Mouse (Mus musculus) heart, embryonic 13.5 days (tissue): ENCODE measurements around the gene Pex14. TPM values are rescaled to one million over a fixed set of nuclear protein-coding genes. Genes with fewer than 3 reads are reported as not detected.
"Not testable (repeated sequence)": the region's sequence is repeated elsewhere in the genome, so short reads cannot be mapped to it uniquely, and the experiment has no call there.

ENCODE experiments used
- ATAC-seq: fragments of 200-750 bp; cut with Nextera tagmentation; 2 replicates; pipeline ENCODE4 v1.8.0; 2017; ENCODE audit warnings: moderate TSS enrichment; ENCODE audit not compliant: insufficient number of reproducible peaks, low FRiP score, low TSS enrichment; ENCODE audit errors: extremely low read depth
- H3K27ac ChIP-seq: fragments of 300-500 bp; sonication (generic); replicated peaks from 2 replicates; pipeline ENCODE4 v1.5.1; 2015; ENCODE audit warnings: moderate library complexity, mild to moderate bottlenecking, inconsistent platforms
- H3K27me3 ChIP-seq: fragments of 300-500 bp; sonication (generic); replicated peaks from 2 replicates; pipeline ENCODE4 v1.6.1; 2015; ENCODE audit warnings: mild to moderate bottlenecking, inconsistent platforms
- H3K36me3 ChIP-seq: fragments of 300-500 bp; sonication (generic); 2 replicates; pipeline ENCODE4 v1.6.1; 2015; ENCODE audit warnings: mild to moderate bottlenecking, inconsistent platforms
- H3K4me1 ChIP-seq: fragments of 300-500 bp; sonication (generic); 2 replicates; pipeline ENCODE4 v1.6.1; 2015; ENCODE audit warnings: inconsistent platforms
- H3K4me2 ChIP-seq: fragments of 300-500 bp; sonication (generic); 2 replicates; pipeline ENCODE4 v1.6.1; 2015; ENCODE audit warnings: inconsistent platforms, mild to moderate bottlenecking, moderate library complexity
- H3K4me3 ChIP-seq: fragments of 300-500 bp; sonication (generic); 2 replicates; pipeline ENCODE4 v1.5.1; 2015; ENCODE audit warnings: moderate library complexity, mild to moderate bottlenecking, inconsistent platforms
- H3K9ac ChIP-seq: fragments of 300-500 bp; sonication (generic); 2 replicates; pipeline ENCODE4 v1.6.1; 2015; ENCODE audit warnings: inconsistent platforms, mild to moderate bottlenecking, moderate library complexity
- H3K9me3 ChIP-seq: fragments of 300-500 bp; sonication (generic); 2 replicates; pipeline ENCODE4 v1.6.1; 2016; ENCODE audit warnings: inconsistent platforms
- WGBS: fragments of 180-500 bp; shearing (Covaris S2); methylation state at CpG from one replicate; pipeline ENCODE4 v1.1.7; 2015; ENCODE audit warnings: mixed read lengths; 5-methylcytosine and 5-hydroxymethylcytosine counted together
- polyA plus RNA-seq: library from polyadenylated mRNA; unstranded; fragments of >200 nt; fragmentation: Nextera tagmentation; extraction: Ambion mirVana; gene quantifications from 2 replicates; pipeline ENCODE4 v1.2.1, GENCODE M21; 2015

Pex14 gene
- polyA plus RNA-seq, 1 experiment from 2014 or later = 39.7 TPM

DNA sequence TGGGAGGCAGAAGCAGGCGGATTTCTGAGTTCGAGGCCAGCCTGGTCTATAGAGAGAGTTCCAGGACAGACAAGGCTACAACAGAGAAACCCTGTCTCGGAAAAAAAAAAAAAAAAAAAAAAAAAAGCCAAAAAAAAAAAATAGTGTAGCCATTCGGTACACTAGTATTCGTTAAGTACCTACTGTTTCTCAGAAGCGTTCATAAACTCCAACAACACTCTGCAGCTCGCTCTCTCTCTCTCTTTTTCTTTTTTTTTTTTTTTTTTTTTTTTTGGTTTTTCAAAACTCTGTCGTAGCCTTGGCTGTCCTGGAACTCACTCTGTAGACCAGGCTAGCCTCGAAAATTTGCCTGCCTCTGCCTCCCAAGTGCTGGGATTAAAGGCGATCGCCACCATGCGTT lies 773 bp upstream of the Pex14 start:
- Histone ChIP-seq H3K4me3 (peak overlapping the region; percentile 99; the same call in 1 of the 2 replicates), H3K4me2 (0 out of 2 replicates have a peak overlapping the region, but pooled peaks have one; percentile 98), H3K4me1 (peaks cover 32% of the 10 kb centered on the region)
- H3K36me3 ChIP-seq, ATAC-seq, H3K9me3 ChIP-seq, H3K27ac ChIP-seq, H3K9ac ChIP-seq, H3K27me3 ChIP-seq: not testable (repeated sequence)
- WGBS = 81% methylated on average over 12 of the region's 12 CpGs

DNA sequence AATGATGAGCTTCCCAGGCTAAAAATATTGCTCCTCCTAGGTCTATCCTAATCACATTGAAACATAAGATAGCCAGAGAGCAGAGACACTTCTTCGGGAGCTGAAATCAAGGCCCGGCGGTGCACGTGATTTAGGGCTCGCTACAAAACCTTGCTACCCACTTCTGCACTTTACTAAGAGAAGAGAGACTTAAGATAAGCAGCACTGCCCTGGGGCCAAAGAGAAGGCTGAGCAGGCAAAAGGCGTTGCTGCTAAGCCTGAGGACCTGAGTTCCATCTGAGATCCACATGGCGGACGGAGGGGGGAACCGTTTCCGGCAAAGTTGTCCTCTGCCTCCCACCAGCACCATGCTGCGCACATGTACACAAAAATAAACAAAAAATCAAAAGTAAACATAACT lies 1.1 kb downstream of the Pex14 start:
- H3K27ac ChIP-seq = peak overlapping the region; percentile 46; the same call in 1 of the 2 replicates
- peaks cover 11% of the 10 kb centered on the region for H3K36me3 ChIP-seq
- H3K9ac ChIP-seq = peak overlapping the region; percentile 96
- H3K4me2 ChIP-seq = peak overlapping the region; percentile 98
- H3K4me3 ChIP-seq = peak overlapping the region; percentile 99
- no peaks in the 10 kb centered on the region for H3K27me3 ChIP-seq
- no peak for ATAC-seq
- 9% methylated on average over 11 of the region's 11 CpGs for WGBS
- peaks cover 21% of the 10 kb centered on the region for H3K4me1 ChIP-seq
- no peaks in the 10 kb centered on the region for H3K9me3 ChIP-seq

DNA sequence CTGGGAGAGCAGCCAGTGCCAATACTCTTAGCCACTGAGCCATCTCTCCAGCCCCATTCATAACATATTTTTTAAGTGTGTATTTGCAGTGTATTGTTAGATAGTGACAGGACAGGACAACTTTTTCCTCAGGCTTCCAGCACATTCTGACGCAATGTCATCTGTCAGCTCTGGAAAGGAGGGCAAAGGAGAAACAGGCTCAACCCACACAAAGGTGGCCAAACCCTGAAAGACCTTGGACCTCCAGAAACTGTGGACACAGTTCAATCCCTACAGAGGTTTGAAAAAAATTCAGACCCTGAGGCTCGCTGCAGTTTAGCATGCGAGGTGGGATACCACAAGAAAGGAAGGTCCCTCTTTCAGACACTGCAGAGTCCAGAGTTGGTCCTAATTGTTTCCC lies 1.7 kb downstream of the Pex14 start:
- Histone ChIP-seq H3K9ac (peak overlapping the region; percentile 96), H3K9me3 (no peaks in the 10 kb centered on the region), H3K4me1 (peaks cover 21% of the 10 kb centered on the region), H3K27ac (no peak overlapping the region), H3K4me2 (peak overlapping the region; percentile 98), H3K4me3 (peak overlapping the region; percentile 99), H3K36me3 (peaks cover 17% of the 10 kb centered on the region), H3K27me3 (no peaks in the 10 kb centered on the region)
- ATAC-seq = no peak
- 70% methylated on average over 3 of the region's 3 CpGs for WGBS

DNA sequence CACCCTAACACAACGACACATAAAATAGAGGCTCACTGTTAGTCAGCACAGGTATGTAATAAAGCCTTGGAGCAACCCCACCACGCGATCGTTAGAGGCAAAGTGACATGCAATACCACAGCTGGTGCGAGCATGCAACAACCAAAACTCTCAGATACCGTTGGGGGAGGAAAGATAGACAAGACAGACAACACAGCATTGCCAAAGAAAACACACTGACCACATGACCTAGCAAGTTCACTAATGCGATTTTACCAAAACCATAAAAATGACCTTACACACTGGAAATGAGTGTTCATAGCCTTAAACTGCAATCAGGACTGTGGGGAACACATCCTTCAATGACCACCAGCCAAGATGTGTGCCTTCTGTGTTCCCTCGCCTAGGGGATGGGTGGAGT lies 8.3 kb downstream of the Pex14 start:
- Histone ChIP-seq H3K27ac (no peak overlapping the region), H3K9ac (no peak overlapping the region), H3K9me3 (no peaks in the 10 kb centered on the region), H3K36me3 (peaks cover 26% of the 10 kb centered on the region), H3K4me2 (no peak overlapping the region), H3K4me1 (peaks cover 9% of the 10 kb centered on the region; the same call in 1 of the 2 replicates), H3K4me3 (no peak overlapping the region), H3K27me3 (no peaks in the 10 kb centered on the region)
- WGBS = 71% methylated on average over 8 of the region's 8 CpGs
- no peak for ATAC-seq

DNA sequence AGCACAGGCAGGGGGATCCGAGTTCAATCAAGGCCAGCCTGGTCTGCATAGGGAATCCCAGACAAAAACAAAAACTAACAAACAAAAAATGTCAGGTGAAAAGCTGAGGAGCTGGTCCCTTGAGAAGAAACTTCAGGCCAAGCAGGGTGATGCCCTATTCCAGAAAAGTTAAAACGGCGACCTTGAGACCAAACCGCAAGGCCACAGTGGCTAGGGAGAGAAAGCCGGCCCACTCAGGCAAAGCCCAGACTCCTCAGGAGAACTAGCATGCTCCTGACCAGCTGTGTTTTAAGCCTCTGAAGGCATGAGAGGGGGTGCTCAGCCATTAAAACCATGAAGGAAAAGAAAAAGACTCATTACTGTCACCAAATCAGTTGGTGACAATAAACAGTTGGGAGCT lies 14.3 kb downstream of the Pex14 start:
- 0 out of 2 replicates have a peak, but pooled peaks cover 4% of the 10 kb centered on the region for H3K36me3 ChIP-seq
- ATAC-seq = no peak
- no peak overlapping the region for H3K4me2 ChIP-seq
- 71% methylated on average over 5 of the region's 5 CpGs for WGBS
- H3K4me1 ChIP-seq = peaks cover 27% of the 10 kb centered on the region
- no peaks in the 10 kb centered on the region for H3K9me3 ChIP-seq
- H3K27me3 ChIP-seq = no peaks in the 10 kb centered on the region
- H3K27ac ChIP-seq = no peak overlapping the region
- H3K9ac ChIP-seq = peak overlapping the region; percentile 37; the same call in 1 of the 2 replicates
- no peak overlapping the region for H3K4me3 ChIP-seq

DNA sequence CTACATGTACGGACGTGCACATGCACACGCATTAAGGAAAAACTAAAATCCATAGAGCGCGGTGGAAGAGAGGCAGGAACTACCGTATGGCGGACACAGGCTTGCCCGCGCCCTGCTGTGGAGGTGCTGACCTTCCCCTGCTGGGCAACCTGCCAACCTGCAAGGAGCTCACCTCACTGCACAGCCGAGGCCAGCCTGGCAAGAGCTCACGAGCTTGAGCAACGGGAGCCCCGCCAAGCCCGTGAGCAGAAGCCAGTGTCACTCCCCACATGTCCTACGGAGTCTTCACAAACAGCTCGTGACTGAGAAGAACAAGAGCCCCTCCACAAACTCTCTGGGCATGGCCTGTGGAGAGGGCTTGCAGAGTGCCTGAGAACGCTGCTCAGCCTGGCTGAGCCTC lies 18.1 kb downstream of the Pex14 start:
- WGBS = 50% methylated on average over 17 of the region's 17 CpGs
- peaks cover 48% of the 10 kb centered on the region for H3K4me1 ChIP-seq
- peak overlapping the region; percentile 87 for H3K27ac ChIP-seq
- 0 out of 2 replicates have a peak, but pooled peaks cover 4% of the 10 kb centered on the region for H3K36me3 ChIP-seq
- peak overlapping the region; percentile 65 for H3K9ac ChIP-seq
- peak; percentile 32; the same call in 1 of the 2 replicates for ATAC-seq
- peak overlapping the region; percentile 58 for H3K4me2 ChIP-seq
- H3K9me3 ChIP-seq = no peaks in the 10 kb centered on the region
- H3K27me3 ChIP-seq = no peaks in the 10 kb centered on the region
- no peak overlapping the region for H3K4me3 ChIP-seq

DNA sequence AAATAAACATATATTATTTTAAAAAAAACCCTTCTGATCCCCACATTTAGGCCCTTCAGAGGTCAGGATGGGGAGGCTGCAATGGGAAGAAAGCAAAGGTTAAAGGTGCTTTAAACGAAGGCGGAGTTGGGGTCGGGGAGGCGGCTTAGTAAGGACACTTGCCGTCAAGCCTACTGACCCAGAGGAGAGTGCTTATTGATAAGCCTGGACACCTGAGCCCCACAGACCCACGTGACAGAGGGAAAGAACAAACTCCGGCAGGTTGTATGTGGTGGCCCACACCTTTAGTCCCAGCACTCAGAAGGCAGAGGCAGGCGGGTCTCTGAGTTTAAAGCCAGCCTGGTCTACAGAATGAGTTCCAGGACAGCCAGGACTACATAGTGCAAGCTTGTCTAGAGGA lies 19.6 kb downstream of the Pex14 start:
- Histone ChIP-seq H3K4me1 (peaks cover 54% of the 10 kb centered on the region), H3K4me3 (no peak overlapping the region), H3K9ac (no peak overlapping the region), H3K27me3 (no peaks in the 10 kb centered on the region), H3K9me3 (no peaks in the 10 kb centered on the region), H3K27ac (no peak overlapping the region), H3K36me3 (peaks cover 11% of the 10 kb centered on the region), H3K4me2 (no peak overlapping the region)
- no peak for ATAC-seq
- WGBS = 84% methylated on average over 8 of the region's 8 CpGs

DNA sequence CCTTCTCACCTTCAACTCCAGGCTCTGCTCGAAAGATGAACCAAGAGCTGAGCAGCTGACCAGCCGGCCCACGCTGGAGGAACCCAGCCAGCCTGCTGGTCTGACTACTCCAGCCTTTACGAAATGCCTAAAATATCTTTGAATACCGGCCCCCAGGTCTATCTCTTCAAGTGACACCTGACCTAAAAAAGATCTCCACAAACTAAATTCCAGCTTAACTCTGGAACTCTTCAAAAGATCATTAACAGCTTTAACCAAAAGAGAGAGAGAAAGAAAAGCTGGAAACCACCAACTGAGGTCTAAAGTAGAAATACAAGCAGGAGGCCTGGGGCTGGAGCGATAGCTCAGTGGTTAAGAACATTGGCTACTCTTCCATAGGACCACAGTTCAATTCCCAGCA lies 20.0 kb downstream of the Pex14 start:
- Histone ChIP-seq H3K9ac (peak overlapping the region; percentile 0; the same call in 1 of the 2 replicates), H3K4me1 (peaks cover 54% of the 10 kb centered on the region), H3K27ac (no peak overlapping the region; the same call in 1 of the 2 replicates), H3K27me3 (no peaks in the 10 kb centered on the region), H3K9me3 (no peaks in the 10 kb centered on the region), H3K36me3 (peaks cover 12% of the 10 kb centered on the region), H3K4me2 (no peak overlapping the region), H3K4me3 (no peak overlapping the region)
- WGBS = 45% methylated on average over 6 of the region's 6 CpGs
- ATAC-seq = no peak

DNA sequence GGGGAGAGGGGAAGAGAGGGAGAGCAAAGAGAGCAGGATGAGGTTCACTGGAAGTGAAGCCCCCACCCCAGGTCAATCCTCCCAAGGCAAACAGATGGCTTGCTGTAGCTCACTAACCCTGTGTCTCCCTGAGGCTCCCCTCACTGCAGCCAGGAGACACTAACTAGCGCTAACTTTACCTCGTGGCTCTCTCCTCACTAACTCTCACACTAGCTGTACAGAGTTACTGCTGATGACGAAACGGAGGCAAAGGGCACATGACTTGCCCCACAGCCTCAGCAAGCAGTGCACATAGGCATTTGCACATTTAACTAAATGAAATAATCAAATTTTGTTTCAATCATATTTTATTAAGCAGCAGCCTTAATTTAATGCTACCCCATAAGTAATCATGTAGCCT lies 21.4 kb downstream of the Pex14 start:
- Histone ChIP-seq H3K36me3 (peaks cover 15% of the 10 kb centered on the region), H3K27ac (no peak overlapping the region), H3K4me1 (peaks cover 61% of the 10 kb centered on the region), H3K9ac (no peak overlapping the region), H3K27me3 (no peaks in the 10 kb centered on the region), H3K4me2 (no peak overlapping the region), H3K4me3 (no peak overlapping the region), H3K9me3 (no peaks in the 10 kb centered on the region)
- ATAC-seq = no peak
- WGBS = 64% methylated on average over 4 of the region's 4 CpGs

DNA sequence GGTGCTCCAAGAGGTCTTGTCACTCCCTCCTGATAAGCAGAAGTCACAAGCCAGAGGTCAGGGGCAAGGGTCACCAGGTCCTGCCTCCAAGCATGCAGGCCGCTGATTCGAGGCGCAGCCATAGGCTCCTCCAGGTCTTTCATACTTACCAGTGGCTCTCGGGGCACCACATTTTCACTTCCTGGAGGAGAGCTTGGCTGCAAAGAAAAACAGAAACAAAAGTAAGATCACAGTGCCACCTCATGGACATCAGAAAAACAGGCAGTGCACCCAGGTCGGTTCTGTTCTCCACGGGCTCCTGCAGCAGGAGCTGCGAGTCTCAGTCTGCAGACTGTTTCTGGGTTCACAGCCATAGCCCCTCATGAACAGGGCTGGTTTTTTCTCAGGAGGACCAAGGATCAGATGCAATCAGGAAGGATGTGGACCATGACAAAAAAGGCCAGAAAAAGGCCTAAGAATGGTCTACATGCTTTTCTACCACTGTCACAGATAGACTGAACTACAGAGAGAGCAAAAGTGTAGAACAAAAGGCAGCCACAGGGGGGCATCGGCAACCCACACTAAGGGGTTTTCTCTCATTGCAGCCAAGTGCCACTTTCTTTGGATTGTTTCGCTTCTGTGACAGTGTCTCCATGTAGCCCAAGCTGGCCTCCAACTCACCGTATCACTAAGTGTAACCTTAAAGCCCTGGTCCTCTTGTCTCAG lies 23.7 kb downstream of the Pex14 start:
- no peaks in the 10 kb centered on the region for H3K27me3 ChIP-seq
- H3K4me3 ChIP-seq = no peak overlapping the region
- peak overlapping the region; percentile 42; the same call in 1 of the 2 replicates for H3K9ac ChIP-seq
- H3K36me3 ChIP-seq = peaks cover 33% of the 10 kb centered on the region
- 24% methylated on average over 10 of the region's 10 CpGs for WGBS
- peaks cover 59% of the 10 kb centered on the region for H3K4me1 ChIP-seq
- ATAC-seq = no peak
- H3K4me2 ChIP-seq = no peak overlapping the region
- no peaks in the 10 kb centered on the region for H3K9me3 ChIP-seq
- no peak overlapping the region for H3K27ac ChIP-seq

DNA sequence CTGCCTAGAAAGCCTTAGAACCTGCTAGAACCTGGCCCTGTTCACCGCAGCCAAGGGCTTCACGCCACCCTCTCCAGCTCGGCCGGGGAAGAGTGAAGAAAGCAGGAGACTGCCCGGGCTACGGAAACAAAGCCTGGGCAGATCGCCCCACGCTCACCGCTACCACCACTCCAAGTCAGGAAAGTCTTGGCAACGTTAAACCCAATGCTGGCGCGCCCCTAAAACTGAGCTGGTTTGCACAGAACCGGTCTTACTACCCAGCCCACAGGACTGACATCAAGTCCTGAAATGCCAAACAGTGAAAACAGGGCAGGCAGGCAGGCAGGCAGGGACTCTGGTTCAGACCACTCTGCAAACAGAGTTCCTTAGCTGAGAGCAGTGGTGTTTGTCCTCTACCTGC lies 24.6 kb downstream of the Pex14 start:
- Histone ChIP-seq H3K27me3 (no peaks in the 10 kb centered on the region), H3K9ac (peak overlapping the region; percentile 42), H3K36me3 (peaks cover 33% of the 10 kb centered on the region), H3K9me3 (no peaks in the 10 kb centered on the region), H3K4me1 (peaks cover 66% of the 10 kb centered on the region), H3K27ac (0 out of 2 replicates have a peak overlapping the region, but pooled peaks have one; percentile 12), H3K4me2 (no peak overlapping the region), H3K4me3 (no peak overlapping the region)
- WGBS = 95% methylated on average over 13 of the region's 13 CpGs
- ATAC-seq = no peak
